Mouse (Mus musculus): ENCODE data around the gene Tas1r1. TPM values are rescaled to one million over a fixed set of nuclear protein-coding genes. Genes with fewer than 3 reads are reported as not detected.
A peak's percentile ranks its signal among the peaks of the same experiment; 100 is the strongest.

The Tas1r1 gene
- 1.2 and 1.5 TPM in 2 replicates for polyA plus RNA-seq (2014; fragmentation: Nextera tagmentation; extraction: Ambion mirVana)

- Histone ChIP-seq H3K4me2 (ENCODE audit: low read depth, low read length) (peak within 1 kb of the TSS; percentile 96), H3K9ac (ENCODE audit: low read depth, low read length) (peak within 1 kb of the TSS; percentile 88), H3K27me3 (replicated peaks; ENCODE audit: control insufficient read depth, insufficient read depth, low read length) (no peaks in the 10 kb centered on the region), H3K36me3 (ENCODE audit: control insufficient read depth, insufficient read depth, low read length) (peaks cover 25% of the 10 kb centered on the region), H3K4me3 (ENCODE audit: low read depth, low read length) (peak within 1 kb of the TSS; percentile 95), H3K4me1 (ENCODE audit: control insufficient read depth, insufficient read depth, low read length) (peaks cover 8% of the 10 kb centered on the region), H3K27ac (replicated peaks; ENCODE audit: low read depth, low read length) (0 out of 2 replicates have a peak within 1 kb of the TSS, but pooled peaks have one; percentile 15), H3K9me3 (ENCODE audit: control insufficient read depth, low read length) (no peaks in the 10 kb centered on the region)
- 37% methylated on average over 10 of the region's 10 CpGs for WGBS
- ATAC-seq (ENCODE audit: low read depth) (peak; percentile 34), DNase-seq (ENCODE audit: low spot score) (peak; percentile 67)
Measured at GRCm38 (mm10) chr4:152038225-152038984, at the start of gene Tas1r1. Gene Tas1r1, minus strand, starts transcription at chr4:152038568.

GRCm38 (mm10) chr4:152088133-152088532 lies 49.8 kb upstream of the Tas1r1 start:
- no peaks in the 10 kb centered on the region for H3K27me3 ChIP-seq (replicated peaks; ENCODE audit: control insufficient read depth, insufficient read depth, low read length)
- H3K9ac ChIP-seq (ENCODE audit: low read depth, low read length) = peak overlapping the region; percentile 89
- DNase-seq (ENCODE audit: low spot score) (no peak), ATAC-seq (ENCODE audit: low read depth) (no peak)
- WGBS = 32% methylated on average over 4 of the region's 4 CpGs
- peak overlapping the region; percentile 71 for H3K4me2 ChIP-seq (ENCODE audit: low read depth, low read length)
- H3K9me3 ChIP-seq (ENCODE audit: control insufficient read depth, low read length) = no peaks in the 10 kb centered on the region
- H3K27ac ChIP-seq (replicated peaks; ENCODE audit: low read depth, low read length) = no peak overlapping the region
- H3K4me1 ChIP-seq (ENCODE audit: control insufficient read depth, insufficient read depth, low read length) = peaks cover 25% of the 10 kb centered on the region
- H3K4me3 ChIP-seq (ENCODE audit: low read depth, low read length) = peak overlapping the region; percentile 86; the same call in 1 of the 2 replicates
- no peaks in the 10 kb centered on the region for H3K36me3 ChIP-seq (ENCODE audit: control insufficient read depth, insufficient read depth, low read length)

- H3K4me2 ChIP-seq (ENCODE audit: low read depth, low read length) = peak overlapping the region; percentile 71
- peaks cover 18% of the 10 kb centered on the region for H3K4me1 ChIP-seq (ENCODE audit: control insufficient read depth, insufficient read depth, low read length)
- no peaks in the 10 kb centered on the region for H3K9me3 ChIP-seq (ENCODE audit: control insufficient read depth, low read length)
- ATAC-seq (ENCODE audit: low read depth) (peak; percentile 7; the same call in 1 of the 2 replicates), DNase-seq (ENCODE audit: low spot score) (no peak)
- no peaks in the 10 kb centered on the region for H3K27me3 ChIP-seq (replicated peaks; ENCODE audit: control insufficient read depth, insufficient read depth, low read length)
- H3K27ac ChIP-seq (replicated peaks; ENCODE audit: low read depth, low read length) = peak overlapping the region; percentile 58
- WGBS = 4% methylated on average over 12 of the region's 12 CpGs
- peak overlapping the region; percentile 86 for H3K4me3 ChIP-seq (ENCODE audit: low read depth, low read length)
- no peaks in the 10 kb centered on the region for H3K36me3 ChIP-seq (ENCODE audit: control insufficient read depth, insufficient read depth, low read length)
- peak overlapping the region; percentile 89 for H3K9ac ChIP-seq (ENCODE audit: low read depth, low read length)
Measured at GRCm38 (mm10) chr4:152087211-152088081, 49.1 kb upstream of the Tas1r1 start.

GRCm38 (mm10) chr4:152086505-152087210 lies 48.3 kb upstream of the Tas1r1 start:
- Histone ChIP-seq H3K27me3 (replicated peaks; ENCODE audit: control insufficient read depth, insufficient read depth, low read length) (no peaks in the 10 kb centered on the region), H3K4me3 (ENCODE audit: low read depth, low read length) (peak overlapping the region; percentile 86), H3K27ac (replicated peaks; ENCODE audit: low read depth, low read length) (peak overlapping the region; percentile 58), H3K4me2 (ENCODE audit: low read depth, low read length) (peak overlapping the region; percentile 71), H3K4me1 (ENCODE audit: control insufficient read depth, insufficient read depth, low read length) (peaks cover 14% of the 10 kb centered on the region), H3K36me3 (ENCODE audit: control insufficient read depth, insufficient read depth, low read length) (no peaks in the 10 kb centered on the region), H3K9ac (ENCODE audit: low read depth, low read length) (peak overlapping the region; percentile 89), H3K9me3 (ENCODE audit: control insufficient read depth, low read length) (no peaks in the 10 kb centered on the region)
- peak; percentile 73 for DNase-seq (ENCODE audit: low spot score)
- 0% methylated on average over 41 of the region's 92 CpGs for WGBS
- ATAC-seq (ENCODE audit: low read depth) = peak; percentile 81

GRCm38 (mm10) chr4:152084616-152085015 lies 46.2 kb upstream of the Tas1r1 start:
- no peak for ATAC-seq (ENCODE audit: low read depth)

GRCm38 (mm10) chr4:152083611-152084220 lies 45.3 kb upstream of the Tas1r1 start:
- WGBS = 52% methylated on average over 7 of the region's 7 CpGs
- H3K4me3 ChIP-seq (ENCODE audit: low read depth, low read length) = no peak overlapping the region
- ATAC-seq (ENCODE audit: low read depth) = no peak
- no peaks in the 10 kb centered on the region for H3K36me3 ChIP-seq (ENCODE audit: control insufficient read depth, insufficient read depth, low read length)
- H3K27me3 ChIP-seq (replicated peaks; ENCODE audit: control insufficient read depth, insufficient read depth, low read length) = no peaks in the 10 kb centered on the region
- H3K27ac ChIP-seq (replicated peaks; ENCODE audit: low read depth, low read length) = no peak overlapping the region
- H3K9me3 ChIP-seq (ENCODE audit: control insufficient read depth, low read length) = no peaks in the 10 kb centered on the region
- no peak overlapping the region for H3K9ac ChIP-seq (ENCODE audit: low read depth, low read length)
- peaks cover 14% of the 10 kb centered on the region for H3K4me1 ChIP-seq (ENCODE audit: control insufficient read depth, insufficient read depth, low read length)
- DNase-seq (ENCODE audit: low spot score) = no peak
- no peak overlapping the region for H3K4me2 ChIP-seq (ENCODE audit: low read depth, low read length)

More at GRCm38 (mm10) chr4:152084616-152085015, 46.2 kb upstream of the Tas1r1 start:
- Histone ChIP-seq H3K9ac (ENCODE audit: low read depth, low read length) (no peak overlapping the region), H3K27me3 (replicated peaks; ENCODE audit: control insufficient read depth, insufficient read depth, low read length) (no peaks in the 10 kb centered on the region), H3K9me3 (ENCODE audit: control insufficient read depth, low read length) (no peaks in the 10 kb centered on the region), H3K36me3 (ENCODE audit: control insufficient read depth, insufficient read depth, low read length) (no peaks in the 10 kb centered on the region), H3K4me1 (ENCODE audit: control insufficient read depth, insufficient read depth, low read length) (peaks cover 14% of the 10 kb centered on the region), H3K27ac (replicated peaks; ENCODE audit: low read depth, low read length) (no peak overlapping the region), H3K4me3 (ENCODE audit: low read depth, low read length) (no peak overlapping the region), H3K4me2 (ENCODE audit: low read depth, low read length) (no peak overlapping the region)
- WGBS = 84% methylated on average over 7 of the region's 7 CpGs
- DNase-seq (ENCODE audit: low spot score) = no peak

GRCm38 (mm10) chr4:152079931-152080330 lies 41.6 kb upstream of the Tas1r1 start:
- Histone ChIP-seq H3K4me1 (ENCODE audit: control insufficient read depth, insufficient read depth, low read length) (no peaks in the 10 kb centered on the region), H3K4me2 (ENCODE audit: low read depth, low read length) (no peak overlapping the region), H3K36me3 (ENCODE audit: control insufficient read depth, insufficient read depth, low read length) (no peaks in the 10 kb centered on the region), H3K4me3 (ENCODE audit: low read depth, low read length) (no peak overlapping the region), H3K9ac (ENCODE audit: low read depth, low read length) (no peak overlapping the region), H3K9me3 (ENCODE audit: control insufficient read depth, low read length) (no peaks in the 10 kb centered on the region), H3K27me3 (replicated peaks; ENCODE audit: control insufficient read depth, insufficient read depth, low read length) (no peaks in the 10 kb centered on the region), H3K27ac (replicated peaks; ENCODE audit: low read depth, low read length) (no peak overlapping the region)
- DNase-seq (ENCODE audit: low spot score) (no peak), ATAC-seq (ENCODE audit: low read depth) (no peak)
- 43% methylated on average over 7 of the region's 7 CpGs for WGBS

GRCm38 (mm10) chr4:152079261-152079660 lies 40.9 kb upstream of the Tas1r1 start:
- Histone ChIP-seq H3K9ac (ENCODE audit: low read depth, low read length) (no peak overlapping the region), H3K4me1 (ENCODE audit: control insufficient read depth, insufficient read depth, low read length) (no peaks in the 10 kb centered on the region), H3K36me3 (ENCODE audit: control insufficient read depth, insufficient read depth, low read length) (no peaks in the 10 kb centered on the region), H3K4me2 (ENCODE audit: low read depth, low read length) (no peak overlapping the region), H3K4me3 (ENCODE audit: low read depth, low read length) (no peak overlapping the region), H3K27ac (replicated peaks; ENCODE audit: low read depth, low read length) (no peak overlapping the region), H3K27me3 (replicated peaks; ENCODE audit: control insufficient read depth, insufficient read depth, low read length) (no peaks in the 10 kb centered on the region), H3K9me3 (ENCODE audit: control insufficient read depth, low read length) (no peaks in the 10 kb centered on the region)
- 83% methylated on average over 3 of the region's 3 CpGs for WGBS
- DNase-seq (ENCODE audit: low spot score) (no peak), ATAC-seq (ENCODE audit: low read depth) (no peak)

Measured in embryonic facial prominence, embryonic 14.5 days (tissue).